Mouse (Mus musculus) MEL (cell line): ENCODE results near the gene Uaca.

ENCODE experiments used
- CTCF ChIP-seq, 3 experiments: IDR thresholded peaks in 2 of 3; conservative IDR thresholded peaks in 1 of 3; 2 replicates each; pipeline ENCODE4 v1.5.1; 2011 to 2012; ENCODE audit warnings: low read length in 3 of 3, low read depth in 2 of 3, mild to moderate bottlenecking in 2 of 3, improper control_type of control experiment in 1 of 3, inconsistent platforms in 1 of 3, mixed read lengths in 1 of 3, moderate library complexity in 1 of 3; ENCODE audit not compliant: control insufficient read depth in 1 of 3, insufficient read depth in 1 of 3, poor library complexity in 1 of 3, severe bottlenecking in 1 of 3
- ETS1 ChIP-seq: IDR thresholded peaks from 2 replicates; pipeline ENCODE4 v1.6.1; 2012; ENCODE audit warnings: low read depth, mild to moderate bottlenecking, inconsistent platforms, low read length, improper control_type of control experiment, moderate library complexity
- MAFK ChIP-seq: IDR thresholded peaks from 2 replicates; pipeline ENCODE4 v1.6.1; 2011; ENCODE audit warnings: low read depth, mild to moderate bottlenecking, low read length, improper control_type of control experiment, borderline replicate concordance
- MAX ChIP-seq: IDR thresholded peaks from 2 replicates; pipeline ENCODE4 v1.6.1; 2011; ENCODE audit warnings: low read length, improper control_type of control experiment
- POLR2A ChIP-seq, 2 experiments: IDR thresholded peaks; 2 replicates each; pipeline ENCODE4 v1.6.1; 2011 to 2012; ENCODE audit warnings: low read length in 2 of 2, mild to moderate bottlenecking in 2 of 2, control low read depth in 1 of 2, improper control_type of control experiment in 1 of 2, low read depth in 1 of 2, moderate library complexity in 1 of 2; ENCODE audit not compliant: control insufficient read depth in 1 of 2, insufficient read depth in 1 of 2, poor library complexity in 1 of 2
- SMC3 ChIP-seq: IDR thresholded peaks from 2 replicates; pipeline ENCODE4 v1.6.1; 2011; ENCODE audit warnings: low read depth, low read length, improper control_type of control experiment
- TAL1 ChIP-seq: IDR thresholded peaks from 2 replicates; pipeline ENCODE4 v1.6.1; 2012; ENCODE audit warnings: mild to moderate bottlenecking, inconsistent platforms, low read length, moderate library complexity, mixed read lengths
- TBP ChIP-seq: IDR thresholded peaks from 2 replicates; pipeline ENCODE4 v1.8.0; 2011; ENCODE audit warnings: low read depth, low read length, improper control_type of control experiment

GRCm38 (mm10) chr9:60861030-60861429 is 66.7 kb downstream of the Uaca start:
- TF ChIP-seq POLR2A (IDR thresholded peaks at IDR 0.05; ENCODE audit: control insufficient read depth in 1 of 2, insufficient read depth in 1 of 2, low read depth in 1 of 2, low read length in 2 of 2, poor library complexity in 1 of 2) (no peak), MAFK (no peak), TBP (no peak), CTCF (IDR thresholded peaks at IDR 0.05 in 2 of 3, conservative IDR thresholded peaks at IDR 0.05 in 1 of 3; ENCODE audit: control insufficient read depth in 1 of 3, insufficient read depth in 1 of 3, low read depth in 2 of 3, low read length in 3 of 3, poor library complexity in 1 of 3, severe bottlenecking in 1 of 3) (no peak), ETS1 (no peak), MAX (no peak), TAL1 (no peak), SMC3 (no peak)
